Mouse (Mus musculus): ENCODE data around the gene Eva1a. TPM values are rescaled to one million over a fixed set of nuclear protein-coding genes. Genes with fewer than 3 reads are reported as not detected.

The Eva1a gene
- polyA plus RNA-seq, 1 experiment from 2014 or later = 11.3 TPM

GRCm38 (mm10) chr6:82051569-82051968 lies 10.7 kb downstream of the Eva1a start:
- H3K9me3 ChIP-seq (replicated peaks; ENCODE audit: control insufficient read depth, low read length) = no peaks in the 10 kb centered on the region
- ATAC-seq (replicated peaks; ENCODE audit: insufficient number of reproducible peaks, low FRiP score, low TSS enrichment, low read depth) (no peak), DNase-seq (ENCODE audit: low spot score) (no peak)
- H3K36me3 ChIP-seq (replicated peaks; ENCODE audit: control insufficient read depth, insufficient read depth, low read depth, low read length) = no peaks in the 10 kb centered on the region
- no peak overlapping the region for H3K4me2 ChIP-seq (ENCODE audit: low read depth, low read length)
- no peaks in the 10 kb centered on the region for H3K27me3 ChIP-seq (ENCODE audit: control insufficient read depth, insufficient read depth, low read length)
- H3K9ac ChIP-seq (replicated peaks; ENCODE audit: low read length) = no peak overlapping the region
- H3K4me1 ChIP-seq (ENCODE audit: control insufficient read depth, insufficient read depth, low read length) = no peaks in the 10 kb centered on the region
- H3K27ac ChIP-seq (replicated peaks; ENCODE audit: low read depth, low read length) = no peak overlapping the region
- WGBS = 84% methylated on average over 8 of the region's 8 CpGs
- H3K4me3 ChIP-seq (ENCODE audit: low read depth, low read length) = no peak overlapping the region

- H3K4me2 ChIP-seq (ENCODE audit: low read depth, low read length) = no peak overlapping the region
- WGBS = 85% methylated on average over 6 of the region's 6 CpGs
- no peaks in the 10 kb centered on the region for H3K4me1 ChIP-seq (ENCODE audit: control insufficient read depth, insufficient read depth, low read length)
- no peaks in the 10 kb centered on the region for H3K9me3 ChIP-seq (replicated peaks; ENCODE audit: control insufficient read depth, low read length)
- no peaks in the 10 kb centered on the region for H3K36me3 ChIP-seq (replicated peaks; ENCODE audit: control insufficient read depth, insufficient read depth, low read depth, low read length)
- H3K4me3 ChIP-seq (ENCODE audit: low read depth, low read length) = no peak overlapping the region
- ATAC-seq (replicated peaks; ENCODE audit: insufficient number of reproducible peaks, low FRiP score, low TSS enrichment, low read depth) (no peak), DNase-seq (ENCODE audit: low spot score) (no peak)
- no peak overlapping the region for H3K9ac ChIP-seq (replicated peaks; ENCODE audit: low read length)
- no peak overlapping the region for H3K27ac ChIP-seq (replicated peaks; ENCODE audit: low read depth, low read length)
- no peaks in the 10 kb centered on the region for H3K27me3 ChIP-seq (ENCODE audit: control insufficient read depth, insufficient read depth, low read length)
These were observed 11.3 kb downstream of the Eva1a start for GRCm38 (mm10) chr6:82052047-82052725.

DNA sequence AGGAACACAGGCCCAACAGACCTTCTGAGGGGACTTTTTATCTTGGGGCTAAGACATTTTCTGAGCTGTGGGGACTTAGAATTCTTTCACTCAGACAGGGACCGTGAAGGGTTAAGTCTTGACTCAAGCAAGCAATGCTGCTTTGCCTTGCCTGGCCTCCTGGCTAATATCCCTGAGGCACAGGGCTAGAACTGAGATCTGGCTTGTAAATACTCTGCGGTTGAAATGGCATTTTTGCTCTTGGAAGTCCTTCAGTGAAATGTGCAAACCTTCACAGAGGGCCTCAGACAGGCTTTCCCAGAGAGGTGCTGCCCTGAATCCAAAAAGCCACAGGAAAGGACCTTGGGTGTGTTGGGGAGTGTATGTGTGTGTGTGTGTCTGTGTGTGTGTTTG lies 11.9 kb downstream of the Eva1a start:
- H3K27ac ChIP-seq (replicated peaks; ENCODE audit: low read depth, low read length) = no peak overlapping the region
- no peaks in the 10 kb centered on the region for H3K36me3 ChIP-seq (replicated peaks; ENCODE audit: control insufficient read depth, insufficient read depth, low read depth, low read length)
- 65% methylated on average over 2 of the region's 2 CpGs for WGBS

DNA sequence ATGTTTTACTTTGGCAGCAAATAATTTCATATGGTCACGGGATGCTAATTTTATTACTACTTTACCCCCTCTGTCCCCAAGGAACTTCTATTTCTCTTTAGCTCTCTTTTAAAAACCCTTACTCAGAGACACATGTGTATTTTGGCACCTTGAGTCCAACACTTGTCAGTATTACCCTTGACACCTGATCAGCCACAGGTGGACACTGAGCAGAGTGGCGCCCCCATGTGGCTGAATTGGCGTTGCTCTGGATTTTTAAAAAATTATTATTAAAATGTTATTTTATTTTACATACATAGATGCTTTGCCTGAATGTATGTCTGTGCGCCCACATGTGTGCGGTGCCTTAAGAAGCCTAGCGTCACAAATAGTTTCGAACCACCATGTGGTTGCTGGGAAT lies 14.0 kb downstream of the Eva1a start:
- DNase-seq (ENCODE audit: low spot score) (no peak), ATAC-seq (replicated peaks; ENCODE audit: insufficient number of reproducible peaks, low FRiP score, low TSS enrichment, low read depth) (no peak)
- Histone ChIP-seq H3K4me3 (ENCODE audit: low read depth, low read length) (no peak overlapping the region), H3K36me3 (replicated peaks; ENCODE audit: control insufficient read depth, insufficient read depth, low read depth, low read length) (no peaks in the 10 kb centered on the region), H3K4me1 (ENCODE audit: control insufficient read depth, insufficient read depth, low read length) (no peaks in the 10 kb centered on the region), H3K4me2 (ENCODE audit: low read depth, low read length) (no peak overlapping the region), H3K9me3 (replicated peaks; ENCODE audit: control insufficient read depth, low read length) (no peaks in the 10 kb centered on the region), H3K27ac (replicated peaks; ENCODE audit: low read depth, low read length) (no peak overlapping the region), H3K9ac (replicated peaks; ENCODE audit: low read length) (no peak overlapping the region), H3K27me3 (ENCODE audit: control insufficient read depth, insufficient read depth, low read length) (no peaks in the 10 kb centered on the region)
- WGBS = 75% methylated on average over 7 of the region's 7 CpGs

More for the DNA sequence above, 11.9 kb downstream of the Eva1a start:
- H3K4me1 ChIP-seq (ENCODE audit: control insufficient read depth, insufficient read depth, low read length) = no peaks in the 10 kb centered on the region
- no peaks in the 10 kb centered on the region for H3K27me3 ChIP-seq (ENCODE audit: control insufficient read depth, insufficient read depth, low read length)
- ATAC-seq (replicated peaks; ENCODE audit: insufficient number of reproducible peaks, low FRiP score, low TSS enrichment, low read depth) (no peak), DNase-seq (ENCODE audit: low spot score) (no peak)
- no peak overlapping the region for H3K9ac ChIP-seq (replicated peaks; ENCODE audit: low read length)
- H3K4me2 ChIP-seq (ENCODE audit: low read depth, low read length) = no peak overlapping the region
- H3K4me3 ChIP-seq (ENCODE audit: low read depth, low read length) = no peak overlapping the region
- no peaks in the 10 kb centered on the region for H3K9me3 ChIP-seq (replicated peaks; ENCODE audit: control insufficient read depth, low read length)

DNA sequence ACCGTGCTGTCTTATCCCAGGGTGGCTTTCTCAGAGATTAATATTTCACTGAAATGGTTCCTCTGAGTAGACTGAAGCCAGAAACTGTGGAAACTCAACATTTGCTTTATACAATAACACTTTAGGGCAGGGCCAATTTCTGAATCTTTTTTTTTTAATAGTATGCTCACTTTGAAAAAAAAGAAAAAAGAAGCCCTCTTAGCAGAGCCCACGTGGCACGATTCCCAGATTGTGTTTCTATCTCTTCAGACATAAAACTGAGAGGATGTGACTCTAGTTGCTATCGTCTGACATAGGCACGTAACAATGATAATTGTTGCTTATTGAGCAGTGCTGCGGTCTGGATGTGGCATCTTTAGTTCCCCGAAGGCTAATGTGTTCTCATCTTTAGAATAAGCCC lies 19.1 kb downstream of the Eva1a start:
- no peaks in the 10 kb centered on the region for H3K27me3 ChIP-seq (ENCODE audit: control insufficient read depth, insufficient read depth, low read length)
- DNase-seq (ENCODE audit: low spot score) (no peak), ATAC-seq (replicated peaks; ENCODE audit: insufficient number of reproducible peaks, low FRiP score, low TSS enrichment, low read depth) (no peak)
- H3K36me3 ChIP-seq (replicated peaks; ENCODE audit: control insufficient read depth, insufficient read depth, low read depth, low read length) = no peaks in the 10 kb centered on the region
- 86% methylated on average over 7 of the region's 7 CpGs for WGBS
- no peak overlapping the region for H3K27ac ChIP-seq (replicated peaks; ENCODE audit: low read depth, low read length)
- H3K4me3 ChIP-seq (ENCODE audit: low read depth, low read length) = no peak overlapping the region
- H3K9ac ChIP-seq (replicated peaks; ENCODE audit: low read length) = no peak overlapping the region
- no peaks in the 10 kb centered on the region for H3K4me1 ChIP-seq (ENCODE audit: control insufficient read depth, insufficient read depth, low read length)
- no peak overlapping the region for H3K4me2 ChIP-seq (ENCODE audit: low read depth, low read length)
- H3K9me3 ChIP-seq (replicated peaks; ENCODE audit: control insufficient read depth, low read length) = no peaks in the 10 kb centered on the region

- Histone ChIP-seq H3K9ac (replicated peaks; ENCODE audit: low read length) (no peak overlapping the region), H3K4me1 (ENCODE audit: control insufficient read depth, insufficient read depth, low read length) (no peaks in the 10 kb centered on the region), H3K36me3 (replicated peaks; ENCODE audit: control insufficient read depth, insufficient read depth, low read depth, low read length) (no peaks in the 10 kb centered on the region), H3K27me3 (ENCODE audit: control insufficient read depth, insufficient read depth, low read length) (no peaks in the 10 kb centered on the region), H3K9me3 (replicated peaks; ENCODE audit: control insufficient read depth, low read length) (no peaks in the 10 kb centered on the region), H3K27ac (replicated peaks; ENCODE audit: low read depth, low read length) (no peak overlapping the region), H3K4me2 (ENCODE audit: low read depth, low read length) (no peak overlapping the region), H3K4me3 (ENCODE audit: low read depth, low read length) (no peak overlapping the region)
- DNase-seq (ENCODE audit: low spot score) = no peak
- WGBS = 82% methylated on average over 5 of the region's 5 CpGs
- ATAC-seq (replicated peaks; ENCODE audit: insufficient number of reproducible peaks, low FRiP score, low TSS enrichment, low read depth) = no peak
These were observed 24.4 kb downstream of the Eva1a start for GRCm38 (mm10) chr6:82065230-82065629.

DNA sequence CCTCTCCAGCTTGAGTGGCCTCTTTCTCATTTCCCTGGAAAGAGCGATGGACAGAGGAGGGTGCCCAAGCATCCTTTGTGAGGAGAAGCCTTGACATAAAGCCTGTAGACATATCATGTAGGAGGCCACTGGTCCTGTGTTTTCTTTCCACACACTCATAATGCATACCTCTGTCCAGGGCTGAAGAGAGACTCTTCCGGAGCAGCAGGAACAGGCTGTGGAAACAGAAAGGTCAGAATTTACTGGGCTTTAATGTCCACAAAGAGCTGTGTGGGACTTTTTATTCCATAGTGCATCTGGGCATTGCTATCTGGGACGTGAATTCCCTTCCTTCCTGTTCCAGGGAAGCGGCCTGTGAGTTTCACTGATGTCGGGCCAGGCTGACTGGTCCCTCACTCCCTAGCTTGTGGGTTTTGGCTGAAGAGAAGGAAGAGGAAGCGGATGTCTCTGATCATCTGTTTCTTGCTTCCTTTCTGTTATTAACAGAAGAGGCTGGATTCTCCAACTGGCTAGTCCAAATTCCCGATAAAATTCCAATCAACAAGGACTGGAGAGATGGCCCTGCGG lies 25.8 kb downstream of the Eva1a start:
- no peak overlapping the region for H3K4me2 ChIP-seq (ENCODE audit: low read depth, low read length)
- DNase-seq (ENCODE audit: low spot score) = no peak
- H3K36me3 ChIP-seq (replicated peaks; ENCODE audit: control insufficient read depth, insufficient read depth, low read depth, low read length) = no peaks in the 10 kb centered on the region
- H3K27me3 ChIP-seq (ENCODE audit: control insufficient read depth, insufficient read depth, low read length) = no peaks in the 10 kb centered on the region
- ATAC-seq (replicated peaks; ENCODE audit: insufficient number of reproducible peaks, low FRiP score, low TSS enrichment, low read depth) = no peak
- no peak overlapping the region for H3K27ac ChIP-seq (replicated peaks; ENCODE audit: low read depth, low read length)
- H3K9ac ChIP-seq (replicated peaks; ENCODE audit: low read length) = no peak overlapping the region
- no peaks in the 10 kb centered on the region for H3K4me1 ChIP-seq (ENCODE audit: control insufficient read depth, insufficient read depth, low read length)
- 88% methylated on average over 8 of the region's 8 CpGs for WGBS
- no peak overlapping the region for H3K4me3 ChIP-seq (ENCODE audit: low read depth, low read length)
- no peaks in the 10 kb centered on the region for H3K9me3 ChIP-seq (replicated peaks; ENCODE audit: control insufficient read depth, low read length)

DNA sequence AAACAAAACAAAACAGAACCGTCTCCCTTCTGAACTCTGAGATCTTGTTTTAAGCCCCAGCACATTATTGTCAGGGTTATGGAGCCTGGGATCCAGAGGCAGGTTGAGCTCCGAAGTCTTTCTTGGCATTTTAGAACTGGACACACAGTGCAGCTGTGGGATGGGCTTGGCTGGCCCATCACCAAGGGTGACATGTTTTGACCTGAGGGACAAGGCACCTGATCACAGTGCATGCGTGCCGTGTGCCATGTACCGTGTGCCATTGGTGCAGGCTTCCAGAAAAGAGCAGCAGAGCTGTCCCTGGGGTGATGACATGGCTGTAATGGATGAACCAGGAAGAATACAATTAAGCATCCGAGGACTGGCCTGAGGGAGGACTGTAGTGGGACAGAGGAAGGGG lies 29.6 kb downstream of the Eva1a start:
- Histone ChIP-seq H3K4me1 (ENCODE audit: control insufficient read depth, insufficient read depth, low read length) (no peaks in the 10 kb centered on the region), H3K27me3 (ENCODE audit: control insufficient read depth, insufficient read depth, low read length) (no peaks in the 10 kb centered on the region), H3K9me3 (replicated peaks; ENCODE audit: control insufficient read depth, low read length) (no peaks in the 10 kb centered on the region), H3K27ac (replicated peaks; ENCODE audit: low read depth, low read length) (no peak overlapping the region), H3K4me3 (ENCODE audit: low read depth, low read length) (no peak overlapping the region), H3K4me2 (ENCODE audit: low read depth, low read length) (no peak overlapping the region), H3K9ac (replicated peaks; ENCODE audit: low read length) (no peak overlapping the region), H3K36me3 (replicated peaks; ENCODE audit: control insufficient read depth, insufficient read depth, low read depth, low read length) (no peaks in the 10 kb centered on the region)
- no peak for ATAC-seq (replicated peaks; ENCODE audit: insufficient number of reproducible peaks, low FRiP score, low TSS enrichment, low read depth)
- WGBS = 75% methylated on average over 6 of the region's 6 CpGs
- no peak for DNase-seq (ENCODE audit: low spot score)
